Mouse (Mus musculus): ENCODE measurements around the gene Slc36a3.

Slc36a3 gene

GRCm38 (mm10) chr11:55076234-55076633 lies 75.3 kb downstream of the Slc36a3 start:
- DNase-seq (ENCODE audit: low read depth, low spot score) = peak; percentile 78

DNA sequence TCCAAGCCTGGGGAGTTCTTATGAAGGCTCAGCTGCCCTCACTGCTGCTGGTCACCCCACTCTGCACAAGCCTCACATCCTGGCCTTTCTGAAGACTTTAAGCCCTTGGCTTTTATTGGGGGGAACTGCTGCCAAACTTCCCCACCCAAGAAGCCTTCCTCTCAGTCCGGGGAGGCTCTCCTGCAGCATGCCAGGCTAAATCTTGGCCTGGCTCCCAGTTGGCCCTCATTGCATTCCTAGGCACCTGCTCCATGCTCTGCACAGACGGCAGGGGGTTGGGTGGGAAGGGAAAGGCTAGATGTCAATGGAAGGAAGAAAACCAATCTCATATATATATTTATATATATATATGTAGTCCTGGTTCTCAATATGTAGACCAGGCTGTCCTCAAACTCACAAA lies 75.9 kb downstream of the Slc36a3 start:
- DNase-seq (ENCODE audit: low read depth, low spot score) = no peak

All from A20 (cell line).